Mouse (Mus musculus) inflammation-experienced regulatory T-cells (primary cell): Measurements from ENCODE around the gene Olfr851. TPM values are rescaled to one million over a fixed set of nuclear protein-coding genes. Genes with fewer than 3 reads are reported as not detected.

Source experiments
- polyA plus RNA-seq, 2 experiments: library from polyadenylated mRNA; unstranded; fragments of 100-300 nt; shearing (Covaris generic); gene quantifications; one replicate each; pipeline ENCODE4 v1.2.1; 2017

Gene Olfr851
- not detected for polyA plus RNA-seq

GRCm38 (mm10) chr9:19492995-19493394 is at the start of gene Olfr851:
Olfr851 (plus strand) TSS chr9:19493295.

GRCm38 (mm10) chr9:19478148-19478547 is 14.9 kb upstream of the Olfr851 start, which contains the start of gene Olfr850:
Olfr850 (minus strand) TSS chr9:19478248.

GRCm38 (mm10) chr9:19540976-19541375 is 47.9 kb downstream of the Olfr851 start, which contains the start of gene Olfr853:
Olfr853 (minus strand) TSS chr9:19541076.

Other genes starting within 250 kb of the Olfr851 start
- under 1 TPM in 1 of 2 experiments, not detected in 1; 0.31 TPM for gene Olfr843, start 241.3 kb upstream of the Olfr851 start, polyA plus RNA-seq
- gene Olfr844, start 176.9 kb upstream of the Olfr851 start, polyA plus RNA-seq = not detected
- gene Olfr845, start 156.8 kb upstream of the Olfr851 start, polyA plus RNA-seq = not detected
- not detected for gene Olfr846, start 129.3 kb upstream of the Olfr851 start, polyA plus RNA-seq
- gene Olfr847, start 114.6 kb upstream of the Olfr851 start, polyA plus RNA-seq = under 1 TPM in 1 of 2 experiments, not detected in 1; 0.16 TPM
- not detected for gene Olfr849, start 53.0 kb upstream of the Olfr851 start, polyA plus RNA-seq
- not detected for gene Olfr850, start 15.0 kb upstream of the Olfr851 start, polyA plus RNA-seq
- gene Olfr853, start 47.8 kb downstream of the Olfr851 start, polyA plus RNA-seq = not detected
- gene Olfr854, start 74.1 kb downstream of the Olfr851 start, polyA plus RNA-seq = not detected
- under 1 TPM in 1 of 2 experiments, not detected in 1; 0.16 TPM for gene Olfr855, start 89.3 kb downstream of the Olfr851 start, polyA plus RNA-seq
- 10 to 100 TPM; 28.5 to 34.8 TPM for gene Zfp317, start 128.8 kb downstream of the Olfr851 start, polyA plus RNA-seq
- gene Olfr857, start 216.1 kb downstream of the Olfr851 start, polyA plus RNA-seq = not detected